Mouse (Mus musculus) erythroid progenitor cell, adult 5-6 weeks (primary cell): Measurements from ENCODE around the gene Rnf19b. TPM values are rescaled to one million over a fixed set of nuclear protein-coding genes. Genes with fewer than 3 reads are reported as not detected.

Experiments used
- ATAC-seq: replicated peaks from 2 replicates; pipeline ENCODE4 v1.8.0; 2016; ENCODE audit warnings: moderate number of reproducible peaks, mild to moderate bottlenecking, moderate TSS enrichment, inconsistent platforms; ENCODE audit not compliant: poor library complexity, low FRiP score, severe bottlenecking
- total RNA-seq, 2 experiments: library from RNA; stranded (forward) in 1 of 2; stranded (reverse) in 1 of 2; fragments of 150-400 nt in 1 of 2; fragments of 186-747, 209-891 nt in 1 of 2; gene quantifications; 2 replicates each; pipeline versions ENCODE4 v1.2.3 to v1.2.4; 2015 to 2017; ENCODE audit warnings: low replicate concordance in 2 of 2

The Rnf19b gene
- total RNA-seq, 2 experiments from 2014 or later = 5.9 to 15.3 TPM

DNA sequence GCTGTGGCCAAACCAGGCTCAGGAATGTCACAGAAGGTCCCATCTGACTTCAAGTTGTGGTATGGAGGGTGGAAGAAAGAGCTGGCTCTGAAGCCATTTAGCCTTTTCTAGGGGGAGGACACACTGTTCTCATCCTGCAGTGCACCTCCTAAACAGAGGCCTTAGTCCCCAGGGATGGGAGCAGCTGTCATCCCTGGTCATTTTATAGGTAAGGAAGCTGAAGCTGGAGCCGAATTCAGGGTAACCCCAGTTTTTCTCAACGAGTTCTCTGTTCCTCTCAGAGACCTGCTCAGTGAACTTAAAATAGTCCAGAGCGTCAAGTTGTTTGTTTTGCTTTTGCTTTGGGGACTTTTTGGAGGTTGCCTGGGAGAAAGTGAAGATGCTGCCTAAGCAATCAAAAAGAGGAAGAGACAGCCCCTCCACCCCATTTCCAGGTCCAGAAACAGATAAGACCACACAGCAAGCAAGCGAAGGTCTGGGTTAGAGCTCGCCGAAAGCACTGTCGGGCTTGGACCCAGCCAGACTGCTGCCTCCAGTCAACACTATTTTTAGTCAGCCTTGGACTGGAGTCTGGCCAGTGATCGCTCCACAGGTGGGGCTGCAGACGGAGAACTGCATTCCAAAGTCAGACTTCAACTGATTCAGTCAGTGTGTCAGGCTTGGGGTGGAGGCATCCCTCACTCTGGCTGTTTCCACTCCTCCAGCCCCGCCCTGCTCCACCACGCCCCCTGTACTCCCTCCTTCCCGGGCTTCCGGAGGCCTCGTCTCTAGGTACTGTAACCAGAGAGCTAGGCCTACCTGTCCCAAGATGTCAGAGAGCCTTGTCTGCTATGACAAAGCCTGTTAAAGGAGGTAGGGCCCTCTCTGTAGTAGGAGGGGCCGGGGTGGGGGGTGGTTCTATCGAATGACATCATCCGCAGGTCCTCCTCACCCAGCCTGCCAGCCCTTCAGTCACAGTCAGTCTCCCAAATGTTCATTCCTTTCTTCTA, 24.8 kb upstream of the Rnf19b start:
- ATAC-seq = peak; percentile 89

DNA sequence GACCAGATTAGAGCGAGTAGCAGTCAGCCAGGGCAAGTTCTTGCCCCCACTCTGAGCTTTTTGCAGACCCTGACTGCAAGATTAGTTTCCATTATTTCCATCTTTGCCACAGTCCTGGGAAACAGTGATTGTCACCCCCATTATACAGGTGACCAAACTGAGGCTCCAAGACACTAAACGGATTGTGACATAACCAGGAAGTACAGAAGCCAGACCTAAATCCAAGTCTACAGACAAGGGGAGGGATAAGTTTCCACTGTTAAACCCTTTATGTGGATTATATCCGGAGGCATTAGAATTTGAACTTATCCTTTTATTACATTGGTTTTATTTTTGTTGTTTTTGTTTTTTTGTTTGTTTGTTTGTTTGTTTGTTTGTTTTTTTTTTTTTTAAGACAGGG, 23.8 kb upstream of the Rnf19b start:
- ATAC-seq = no peak

GRCm38 (mm10) chr4:129034706-129035660, 23.1 kb upstream of the Rnf19b start:
- ATAC-seq = no peak

- ATAC-seq = no peak
Measured at GRCm38 (mm10) chr4:129035851-129036445, 22.1 kb upstream of the Rnf19b start.

GRCm38 (mm10) chr4:129047721-129048421, 10.2 kb upstream of the Rnf19b start:
- ATAC-seq = no peak

DNA sequence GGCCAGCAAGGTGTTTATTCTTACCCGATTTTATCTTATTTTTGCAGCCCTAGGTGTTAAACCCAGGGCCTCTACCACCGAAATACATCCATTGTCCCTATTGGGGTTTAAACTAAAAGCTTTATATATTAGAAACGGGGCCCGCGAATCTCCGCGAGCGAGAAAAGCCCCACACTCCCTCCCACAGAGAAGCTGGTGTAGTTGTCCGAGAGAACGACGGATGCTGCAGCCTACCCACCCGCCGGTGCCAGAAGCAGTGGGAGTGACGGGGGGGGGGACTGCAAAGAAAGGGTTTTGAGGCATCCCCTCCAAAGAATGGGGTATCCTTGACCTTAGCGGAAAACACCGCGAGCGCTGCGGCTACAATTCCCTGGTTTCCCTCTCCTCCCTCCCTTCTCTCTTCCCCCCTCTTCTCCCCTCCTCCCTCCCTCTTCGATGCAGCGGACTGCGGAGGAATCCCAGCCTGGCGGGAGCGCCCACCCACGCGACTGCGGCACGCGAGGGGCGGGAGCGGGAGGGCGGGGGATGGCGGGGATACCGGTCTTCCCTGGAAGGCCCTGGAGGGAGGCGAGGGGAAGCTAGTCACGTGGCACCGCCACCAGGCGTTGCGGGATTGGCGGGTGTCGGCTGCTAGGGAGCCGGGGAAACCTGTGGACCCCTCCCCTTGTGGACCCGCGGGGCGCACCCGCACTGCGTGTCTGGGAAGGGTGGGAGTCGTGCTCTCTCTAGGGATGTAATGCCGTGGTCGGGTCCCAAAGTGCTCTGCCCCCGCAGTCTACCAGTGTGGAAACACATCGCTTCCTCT, 9.4 kb upstream of the Rnf19b start:
- no peak for ATAC-seq

- ATAC-seq = no peak
Measured at GRCm38 (mm10) chr4:129049306-129050011, 8.6 kb upstream of the Rnf19b start.

DNA sequence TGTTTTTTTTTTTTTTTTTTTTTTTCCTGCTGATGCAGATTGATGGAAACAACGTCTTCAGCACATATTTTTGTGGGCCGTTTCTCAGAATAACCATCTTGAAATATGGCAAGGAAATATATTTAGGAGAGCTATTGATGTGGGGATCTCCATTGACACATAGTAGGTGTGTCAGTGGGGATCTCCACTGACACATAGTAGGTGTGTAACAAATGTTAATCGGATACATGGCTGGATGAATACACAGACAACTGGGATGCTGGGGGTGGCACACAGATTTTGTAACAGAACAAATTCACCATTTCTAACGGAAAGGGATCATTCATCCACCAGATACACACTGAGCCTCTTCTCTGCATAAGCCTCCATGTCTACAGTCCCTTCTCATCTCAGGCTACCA, 7.7 kb upstream of the Rnf19b start:
- ATAC-seq = no peak

GRCm38 (mm10) chr4:129050901-129051417, 7.1 kb upstream of the Rnf19b start:
- ATAC-seq = no peak

- ATAC-seq = no peak
Measured at GRCm38 (mm10) chr4:129051461-129052183, 6.4 kb upstream of the Rnf19b start.

- ATAC-seq = no peak
Measured at GRCm38 (mm10) chr4:129054757-129055156, 3.3 kb upstream of the Rnf19b start.

DNA sequence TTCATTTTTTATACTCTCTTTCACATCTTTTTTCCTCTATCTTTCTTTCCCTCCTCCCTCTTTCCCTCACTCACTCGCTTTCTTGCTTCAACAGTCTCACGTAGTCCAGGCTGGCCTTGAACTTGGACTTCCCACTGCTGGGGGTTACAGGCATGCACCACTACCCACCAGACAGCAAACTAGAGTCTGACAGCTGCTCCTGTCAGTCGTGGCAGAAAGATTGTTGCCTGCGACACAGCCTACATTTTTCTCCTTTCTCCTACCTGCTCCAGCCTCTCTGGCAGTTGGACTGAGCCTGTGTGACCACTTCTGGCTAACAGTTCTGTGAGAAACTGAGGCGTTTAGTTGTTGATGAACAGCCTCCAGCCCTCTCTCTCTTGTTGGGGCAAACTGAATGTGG, 2.5 kb upstream of the Rnf19b start:
- no peak for ATAC-seq

DNA sequence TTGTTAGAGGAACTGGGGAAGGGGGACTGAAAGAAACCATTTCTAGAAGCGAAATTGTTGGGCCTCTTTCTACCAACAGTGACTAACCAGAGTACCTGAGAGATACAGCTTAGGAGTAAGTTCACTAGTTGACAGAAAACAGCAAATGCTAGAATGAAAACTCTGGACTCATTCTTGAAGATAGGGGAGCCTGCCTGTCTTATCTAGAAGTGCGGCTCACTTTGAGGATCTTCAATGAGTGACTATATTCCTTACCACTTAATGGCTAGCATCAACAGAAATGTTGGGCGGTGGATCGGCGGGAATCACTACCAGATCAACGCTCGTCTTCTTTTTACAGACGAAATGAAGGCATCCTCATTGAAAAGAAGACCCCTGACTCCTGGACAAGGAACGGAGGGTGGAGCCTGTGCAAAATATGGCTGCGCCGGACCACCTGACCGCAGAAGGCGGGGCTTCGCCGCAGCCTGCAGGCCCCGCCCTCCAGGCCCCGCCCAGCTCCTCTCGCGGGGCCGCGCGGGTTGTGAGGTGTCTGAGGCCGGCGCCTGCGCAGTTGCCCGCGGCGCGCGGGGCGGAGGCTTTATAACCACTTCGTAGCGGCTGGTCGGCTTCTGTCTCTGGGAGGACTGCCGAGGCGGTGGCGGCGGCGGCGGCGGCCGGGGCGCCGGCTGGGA, 401 bp upstream of the Rnf19b start:
- ATAC-seq = peak; percentile 84

- ATAC-seq = peak; percentile 56
Measured at GRCm38 (mm10) chr4:129059125-129059551, 1.1 kb downstream of the Rnf19b start.

- no peak for ATAC-seq
Measured at GRCm38 (mm10) chr4:129059922-129060321, 1.9 kb downstream of the Rnf19b start.

DNA sequence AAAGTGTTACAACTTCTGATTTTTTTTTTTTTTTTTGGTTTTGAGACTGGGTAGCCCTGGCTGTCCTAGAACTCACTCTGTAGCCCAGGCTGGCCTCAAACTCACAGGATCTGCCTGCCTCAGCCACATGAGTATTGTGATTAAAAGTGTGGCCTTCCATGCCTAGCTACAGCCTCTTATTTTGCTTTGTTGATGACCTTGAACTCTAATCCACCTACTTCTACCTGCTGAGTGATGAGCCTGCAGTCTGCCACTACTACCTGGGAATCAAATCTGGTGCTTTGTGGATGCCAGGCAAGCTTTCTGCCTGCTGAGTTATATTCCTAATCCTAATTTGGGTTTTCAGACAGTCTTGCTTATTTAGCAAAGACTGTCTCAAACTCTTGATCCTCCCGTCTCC, 3.4 kb downstream of the Rnf19b start:
- ATAC-seq = no peak
